8 mouse cellular contexts compared by ENCODE assay signal in the genomic region with DNA sequence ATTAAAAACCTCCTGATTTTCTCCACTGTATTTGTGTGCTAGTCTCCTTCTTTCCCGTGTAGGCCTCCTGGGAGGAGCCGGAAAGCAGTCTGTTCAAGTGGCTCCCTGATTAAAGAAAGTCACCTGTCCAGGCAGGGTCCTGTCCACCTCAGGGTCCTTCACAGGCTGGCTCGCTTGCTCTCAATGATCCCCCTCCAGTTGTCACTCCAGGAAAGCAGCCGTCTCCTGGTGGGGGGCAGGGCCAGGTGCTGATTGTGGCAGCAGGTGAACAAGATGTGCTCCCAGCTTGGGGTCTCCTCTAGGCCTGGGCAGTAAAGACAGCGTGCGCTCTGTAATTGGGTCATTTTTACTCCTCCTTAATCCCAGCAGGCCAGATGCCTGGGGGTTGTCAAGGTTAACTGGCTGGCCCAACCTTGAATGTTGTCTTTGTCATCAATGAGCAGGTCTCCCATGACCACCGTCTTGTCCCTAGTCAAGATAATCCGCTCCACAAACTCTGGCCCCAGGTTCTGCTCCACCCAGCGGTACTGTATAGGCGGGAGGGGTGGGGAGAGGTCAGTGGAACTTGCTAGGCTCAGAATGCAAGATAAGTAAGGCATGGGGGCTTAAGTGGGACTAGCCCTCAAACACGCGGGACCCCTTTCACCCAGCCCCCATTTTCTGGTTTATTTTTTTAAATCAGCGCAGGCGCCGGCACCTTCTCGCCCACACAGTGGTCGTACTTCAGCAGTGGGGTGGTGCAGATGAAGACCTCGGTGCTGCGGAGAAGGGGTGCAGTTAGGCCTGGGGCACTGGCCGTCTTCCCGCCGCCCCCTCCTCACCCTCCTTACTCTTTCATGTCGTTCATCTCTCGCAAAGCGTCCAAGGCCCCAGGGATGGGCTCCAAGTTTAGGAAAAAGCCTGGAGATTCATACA. TPM values are rescaled to one million over a fixed set of nuclear protein-coding genes. Genes with fewer than 3 reads are reported as not detected.
A peak's percentile ranks its signal among the peaks of the same experiment; 100 is the strongest.
DNase-seq lines count a peak whose midpoint lies in the region; ATAC-seq and TF ChIP-seq lines count a peak whose summit lies in the region.

No protein-coding gene starts in this region.

- peak overlapping the region; percentile 81 for H3K4me2 ChIP-seq in intestine, embryonic 16.5 days (ENCODE audit: low read depth, low read length)

- no peak for TF ChIP-seq POLR2A in thymus, adult 2 months (IDR thresholded peaks at IDR 0.05; ENCODE audit: control insufficient read depth, extremely low read depth, insufficient read depth, low read length, poor library complexity)
- TF ChIP-seq POLR2A in olfactory bulb, adult 2 months (IDR thresholded peaks at IDR 0.05; ENCODE audit: insufficient read depth, low read depth, low read length), result no peak

- H3K36me3 ChIP-seq in thymus, adult 2 months (ENCODE audit: control insufficient read depth, insufficient read depth, low read length), result peaks cover 16% of the 10 kb centered on the region
- peaks cover 6% of the 10 kb centered on the region for H3K36me3 ChIP-seq in intestine, embryonic 16.5 days (ENCODE audit: control insufficient read depth, insufficient read depth, low read length)

- peaks cover 14% of the 10 kb centered on the region for H3K4me1 ChIP-seq in thymus, adult 2 months (replicated peaks; ENCODE audit: control insufficient read depth, insufficient read depth, low read length)
- peaks cover 16% of the 10 kb centered on the region for H3K4me1 ChIP-seq in intestine, embryonic 16.5 days (ENCODE audit: control insufficient read depth, insufficient read depth, low read length)
- peaks cover 11% of the 10 kb centered on the region for H3K4me1 ChIP-seq in olfactory bulb, adult 2 months (ENCODE audit: control insufficient read depth, insufficient read depth, low read length)

- H3K27ac ChIP-seq in thymus, adult 2 months (ENCODE audit: control insufficient read depth, insufficient read depth, low read length), result no peak overlapping the region
- H3K27ac ChIP-seq in intestine, embryonic 16.5 days (ENCODE audit: low read length), result peak overlapping the region; percentile 85
- H3K27ac ChIP-seq in olfactory bulb, adult 2 months (ENCODE audit: insufficient read depth, low read depth, low read length), result no peak overlapping the region

- no peaks in the 10 kb centered on the region for H3K9me3 ChIP-seq in intestine, embryonic 16.5 days (ENCODE audit: control insufficient read depth, low read length)

- no peak for TF ChIP-seq CTCF in thymus, adult 2 months (IDR thresholded peaks at IDR 0.05; ENCODE audit: borderline replicate concordance, control insufficient read depth, extremely low read depth, insufficient read depth, low read length, poor library complexity)
- TF ChIP-seq CTCF in olfactory bulb, adult 2 months (IDR thresholded peaks at IDR 0.05; ENCODE audit: insufficient read depth, low read depth, low read length), result no peak

- peak; percentile 43 to 44 for DNase-seq in cerebellum, postnatal 25 days
- no peak for DNase-seq in cerebellum, postnatal 4 days (ENCODE audit: low spot score in 2 of 2)
- DNase-seq in thymus, adult 2 months, result no peak
- no peak for DNase-seq in thymus, postnatal 14 days
- no peak for DNase-seq in layer of hippocampus, postnatal 14 days (ENCODE audit: low spot score in 2 of 2)

- H3K9ac ChIP-seq in intestine, embryonic 16.5 days (ENCODE audit: low read depth, low read length), result peak overlapping the region; percentile 79

- H3K4me3 ChIP-seq in thymus, adult 2 months (ENCODE audit: control insufficient read depth, insufficient read depth, low read length), result peak overlapping the region; percentile 79
- H3K4me3 ChIP-seq in intestine, embryonic 16.5 days (ENCODE audit: low read length), result peak overlapping the region; percentile 66
- H3K4me3 ChIP-seq in olfactory bulb, adult 2 months (ENCODE audit: insufficient read depth, low read depth, low read length), result peak overlapping the region; percentile 74

- H3K27me3 ChIP-seq in thymus, adult 2 months (ENCODE audit: control insufficient read depth, insufficient read depth, low read length), result no peaks in the 10 kb centered on the region
- no peaks in the 10 kb centered on the region for H3K27me3 ChIP-seq in intestine, embryonic 16.5 days (replicated peaks; ENCODE audit: control insufficient read depth, insufficient read depth, low read length)

- ATAC-seq in intestine, embryonic 16.5 days, result peak; percentile 45
- ATAC-seq in inflammation-experienced regulatory T-cells, adult 6 months, result no peak

- WGBS in thymus, adult 2 months, result 53% methylated on average over 25 of the region's 25 CpGs
- 24% methylated on average over 25 of the region's 25 CpGs for WGBS in intestine, embryonic 16.5 days
- 27% methylated on average over 25 of the region's 25 CpGs for WGBS in olfactory bulb, adult 2 months

RNA-seq across cellular contexts. Expression of gene Nt5c, which starts 1.0 kb away (rescaled TPM):
- 122 and 145 TPM in 2 replicates for polyA plus RNA-seq in thymus, adult 2 months (2012; rRNA removed)
- 166 and 174 TPM in 2 replicates for polyA plus RNA-seq in intestine, embryonic 16.5 days (2015; fragmentation: Nextera tagmentation; extraction: Ambion mirVana)
- polyA plus RNA-seq in olfactory bulb, adult 2 months (2012; ENCODE audit: insufficient read depth, insufficient read length, low replicate concordance, missing spikeins), result not detected in 2 replicates
- polyA plus RNA-seq in inflammation-experienced regulatory T-cells, adult 6 months (2017; shearing (Covaris generic)), result 100 to 1,000 TPM; 242 to 269 (median 245) TPM
- 10 to 100 TPM; 68.8 to 72.5 TPM for total RNA-seq in layer of hippocampus, postnatal 14 days (2021)

RNA-seq across cellular contexts. Expression of gene Armc7, which starts 15.2 kb away (rescaled TPM):
- polyA plus RNA-seq in thymus, adult 2 months (2012; rRNA removed), result 86.1 and 91.3 TPM in 2 replicates
- 8.0 and 9.2 TPM in 2 replicates for polyA plus RNA-seq in intestine, embryonic 16.5 days (2015; fragmentation: Nextera tagmentation; extraction: Ambion mirVana)
- not detected in 2 replicates for polyA plus RNA-seq in olfactory bulb, adult 2 months (2012; ENCODE audit: insufficient read depth, insufficient read length, low replicate concordance, missing spikeins)
- 10 to 100 TPM; 68.2 to 95.6 (median 70.3) TPM for polyA plus RNA-seq in inflammation-experienced regulatory T-cells, adult 6 months (2017; shearing (Covaris generic))
- total RNA-seq in layer of hippocampus, postnatal 14 days (2021), result 10 to 100 TPM in 1 of 2 experiments, 1 to 10 TPM in 1; 8.7 to 10.6 TPM

RNA-seq across cellular contexts. Expression of gene Jpt1, which starts 23.5 kb away (rescaled TPM):
- 654 and 686 TPM in 2 replicates for polyA plus RNA-seq in thymus, adult 2 months (2012; rRNA removed)
- 454 and 496 TPM in 2 replicates for polyA plus RNA-seq in intestine, embryonic 16.5 days (2015; fragmentation: Nextera tagmentation; extraction: Ambion mirVana)
- not detected in 2 replicates for polyA plus RNA-seq in olfactory bulb, adult 2 months (2012; ENCODE audit: insufficient read depth, insufficient read length, low replicate concordance, missing spikeins)
- polyA plus RNA-seq in inflammation-experienced regulatory T-cells, adult 6 months (2017; shearing (Covaris generic)), result 100 to 1,000 TPM; 619 to 638 (median 633) TPM
- 100 to 1,000 TPM; 188 to 227 TPM for total RNA-seq in layer of hippocampus, postnatal 14 days (2021)

RNA-seq across cellular contexts. Expression of gene Slc16a5, which starts 28.4 kb away (rescaled TPM):
- polyA plus RNA-seq in thymus, adult 2 months (2012; rRNA removed), result 446 and 456 TPM in 2 replicates
- polyA plus RNA-seq in intestine, embryonic 16.5 days (2015; fragmentation: Nextera tagmentation; extraction: Ambion mirVana), result 3.0 and 3.1 TPM in 2 replicates
- polyA plus RNA-seq in olfactory bulb, adult 2 months (2012; ENCODE audit: insufficient read depth, insufficient read length, low replicate concordance, missing spikeins), result not detected in 2 replicates
- 1 to 10 TPM; 1.1 to 3.5 (median 2.8) TPM for polyA plus RNA-seq in inflammation-experienced regulatory T-cells, adult 6 months (2017; shearing (Covaris generic))
- total RNA-seq in layer of hippocampus, postnatal 14 days (2021), result not detected

RNA-seq across cellular contexts. Expression of gene Sumo2, which starts 45.4 kb away (rescaled TPM):
- 102 and 105 TPM in 2 replicates for polyA plus RNA-seq in thymus, adult 2 months (2012; rRNA removed)
- polyA plus RNA-seq in intestine, embryonic 16.5 days (2015; fragmentation: Nextera tagmentation; extraction: Ambion mirVana), result 581 and 669 TPM in 2 replicates
- polyA plus RNA-seq in olfactory bulb, adult 2 months (2012; ENCODE audit: insufficient read depth, insufficient read length, low replicate concordance, missing spikeins), result 478 TPM in 1 of 2 replicates, not detected in the other
- 100 to 1,000 TPM; 668 to 906 (median 737) TPM for polyA plus RNA-seq in inflammation-experienced regulatory T-cells, adult 6 months (2017; shearing (Covaris generic))
- 100 to 1,000 TPM; 352 to 361 TPM for total RNA-seq in layer of hippocampus, postnatal 14 days (2021)

Comparison
In these comparisons a context has a peak if more than half of its experiments do, and no peak if none do; other contexts are left out.
1. DNase-seq: peak in cerebellum, postnatal 25 days (2 of 2); none in cerebellum, postnatal 4 days (0 of 2), thymus, adult 2 months (single experiment), thymus, postnatal 14 days (single experiment) and layer of hippocampus, postnatal 14 days (0 of 2).
2. RNA of gene Nt5c, which starts 1.0 kb away (polyA plus RNA-seq): 242 to 269 TPM in inflammation-experienced regulatory T-cells, adult 6 months, 166 to 174 TPM in intestine, embryonic 16.5 days and 122 to 145 TPM in thymus, adult 2 months; not detected in olfactory bulb, adult 2 months; every median in the first group is over 100 times any median in the second.
3. Peak in every context shown above with its lines, with median percentiles within 50 percentile points of each other: H3K4me3 ChIP-seq.